Mouse (Mus musculus) brown adipose tissue, adult 24 weeks (tissue): Measurements from ENCODE around the gene Pou2f1. TPM values are rescaled to one million over a fixed set of nuclear protein-coding genes. Genes with fewer than 3 reads are reported as not detected.

ENCODE experiments used
- polyA plus RNA-seq: library from polyadenylated mRNA; stranded (reverse); fragments of >200 nt; gene quantifications from 2 replicates; pipeline ENCODE4 v1.2.4, GENCODE M21; 2012; ENCODE audit not compliant: missing spikeins, insufficient read depth, insufficient read length

The Pou2f1 gene
- polyA plus RNA-seq, 1 experiment: 4.0 TPM

Other genes with a start within 250 kb of the Pou2f1 start
- 82.8 and 109 TPM in 2 replicates for gene Creg1, start 238.9 kb downstream of the Pou2f1 start, polyA plus RNA-seq
- 1.3 and 3.3 TPM in 2 replicates for gene Cd247, start 214.0 kb downstream of the Pou2f1 start, polyA plus RNA-seq
- 0.44 and 0.92 TPM in 2 replicates for gene Dusp27, start 125.2 kb upstream of the Pou2f1 start, polyA plus RNA-seq
- gene Gpa33, start 127.6 kb upstream of the Pou2f1 start, polyA plus RNA-seq: not detected in 2 replicates
- not detected in 2 replicates for gene Mael, start 236.1 kb upstream of the Pou2f1 start, polyA plus RNA-seq